Mouse (Mus musculus): ENCODE measurements at regions not wholly inside any gene's neighbourhood (a gene's known extent, or its start where the extent isn't known, plus 50 kb on each side); places are given as distances from the start of the nearest gene placed in this dataset.
A peak's percentile ranks its signal among the peaks of the same experiment; 100 is the strongest.

DNA sequence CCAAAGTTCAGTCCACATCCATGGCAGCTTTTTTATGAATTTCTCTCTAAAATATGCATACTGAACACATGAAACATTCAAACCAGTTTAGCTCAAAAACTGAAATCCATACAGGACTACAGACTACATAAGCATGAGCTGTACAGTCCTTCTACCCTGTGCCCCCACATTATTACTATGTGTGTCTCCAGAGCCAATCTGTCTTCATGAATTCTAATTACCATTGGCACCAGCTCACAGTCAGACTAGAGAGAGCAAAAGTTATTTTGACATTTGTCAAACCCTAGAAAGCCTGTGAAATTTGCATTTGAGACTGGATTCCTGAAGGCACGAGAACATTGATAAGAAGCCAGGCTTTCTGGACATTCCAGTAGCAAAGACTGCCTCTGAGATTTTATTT is 117.9 kb upstream of the Zfand5 start:
- Histone ChIP-seq H3K27ac (ENCODE audit: low read length) (no peak overlapping the region), H3K9ac (ENCODE audit: low read length) (no peak overlapping the region), H3K9me3 (replicated peaks; ENCODE audit: control insufficient read depth, low read length) (no peaks in the 10 kb centered on the region), H3K36me3 (ENCODE audit: control insufficient read depth, insufficient read depth) (no peaks in the 10 kb centered on the region), H3K4me2 (ENCODE audit: low read depth, low read length) (no peak overlapping the region), H3K4me3 (ENCODE audit: low read length) (no peak overlapping the region), H3K4me1 (ENCODE audit: control insufficient read depth, insufficient read depth, low read length) (0 out of 2 replicates have a peak, but pooled peaks cover 4% of the 10 kb centered on the region), H3K27me3 (ENCODE audit: control insufficient read depth, insufficient read depth, low read length) (no peaks in the 10 kb centered on the region)
- no peak for ATAC-seq (replicated peaks; ENCODE audit: extremely low read depth, insufficient read depth, low FRiP score)
- WGBS = 23% methylated on average over 1 of the region's 1 CpGs

DNA sequence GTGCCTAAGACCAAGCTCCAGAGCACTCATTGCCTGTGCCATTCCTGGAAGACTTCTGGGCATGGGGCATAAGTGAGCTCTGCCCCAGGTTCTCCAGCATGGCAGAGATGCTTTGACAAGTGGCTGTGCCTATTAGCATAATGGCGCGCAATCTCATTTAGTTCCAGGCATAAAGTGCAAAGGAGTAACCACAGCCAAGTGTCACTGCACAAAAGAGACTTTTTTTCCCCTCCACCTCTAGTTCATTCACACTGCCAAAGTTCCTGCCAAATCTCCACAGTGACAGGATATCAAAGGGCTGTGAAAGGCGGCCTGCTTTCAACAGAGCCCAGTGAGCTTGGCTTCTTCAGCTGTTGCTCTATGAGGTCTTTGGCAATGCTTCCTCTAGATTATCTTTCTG is 120.1 kb upstream of the Zfand5 start:
- H3K4me1 ChIP-seq (ENCODE audit: control insufficient read depth, insufficient read depth, low read length) = 0 out of 2 replicates have a peak, but pooled peaks cover 4% of the 10 kb centered on the region
- H3K4me2 ChIP-seq (ENCODE audit: low read depth, low read length) = no peak overlapping the region
- 43% methylated on average over 3 of the region's 3 CpGs for WGBS
- no peaks in the 10 kb centered on the region for H3K9me3 ChIP-seq (replicated peaks; ENCODE audit: control insufficient read depth, low read length)
- ATAC-seq (replicated peaks; ENCODE audit: extremely low read depth, insufficient read depth, low FRiP score) = peak; percentile 41; the same call in 1 of the 2 replicates
- no peak overlapping the region for H3K27ac ChIP-seq (ENCODE audit: low read length)
- no peak overlapping the region for H3K9ac ChIP-seq (ENCODE audit: low read length)
- no peak overlapping the region for H3K4me3 ChIP-seq (ENCODE audit: low read length)
- H3K27me3 ChIP-seq (ENCODE audit: control insufficient read depth, insufficient read depth, low read length) = no peaks in the 10 kb centered on the region
- no peaks in the 10 kb centered on the region for H3K36me3 ChIP-seq (ENCODE audit: control insufficient read depth, insufficient read depth)

DNA sequence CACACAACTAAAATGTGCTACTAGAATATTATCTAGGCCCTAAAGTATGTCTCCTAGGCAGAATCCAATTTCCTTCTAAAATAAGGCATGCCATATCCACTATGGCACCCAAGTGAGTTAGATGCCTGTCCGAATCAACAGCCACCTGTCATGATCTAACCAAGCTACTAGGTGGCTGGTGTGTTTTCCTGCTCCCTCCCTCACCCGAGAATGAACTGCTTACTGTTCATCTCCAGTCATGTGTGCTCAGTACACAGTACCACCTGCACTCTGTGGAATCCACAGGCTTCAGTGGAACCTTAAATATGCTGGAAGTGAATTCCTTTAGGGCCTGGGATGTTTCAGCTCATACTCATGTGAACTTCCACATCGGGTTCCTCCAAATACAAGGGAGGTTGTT is 121.2 kb upstream of the Zfand5 start:
- Histone ChIP-seq H3K4me3 (ENCODE audit: low read length) (no peak overlapping the region), H3K27me3 (ENCODE audit: control insufficient read depth, insufficient read depth, low read length) (no peaks in the 10 kb centered on the region), H3K4me1 (ENCODE audit: control insufficient read depth, insufficient read depth, low read length) (0 out of 2 replicates have a peak, but pooled peaks cover 4% of the 10 kb centered on the region), H3K9me3 (replicated peaks; ENCODE audit: control insufficient read depth, low read length) (no peaks in the 10 kb centered on the region), H3K36me3 (ENCODE audit: control insufficient read depth, insufficient read depth) (no peaks in the 10 kb centered on the region), H3K9ac (ENCODE audit: low read length) (no peak overlapping the region), H3K4me2 (ENCODE audit: low read depth, low read length) (no peak overlapping the region), H3K27ac (ENCODE audit: low read length) (no peak overlapping the region)
- WGBS = 72% methylated on average over 3 of the region's 3 CpGs
- ATAC-seq (replicated peaks; ENCODE audit: extremely low read depth, insufficient read depth, low FRiP score) = no peak

DNA sequence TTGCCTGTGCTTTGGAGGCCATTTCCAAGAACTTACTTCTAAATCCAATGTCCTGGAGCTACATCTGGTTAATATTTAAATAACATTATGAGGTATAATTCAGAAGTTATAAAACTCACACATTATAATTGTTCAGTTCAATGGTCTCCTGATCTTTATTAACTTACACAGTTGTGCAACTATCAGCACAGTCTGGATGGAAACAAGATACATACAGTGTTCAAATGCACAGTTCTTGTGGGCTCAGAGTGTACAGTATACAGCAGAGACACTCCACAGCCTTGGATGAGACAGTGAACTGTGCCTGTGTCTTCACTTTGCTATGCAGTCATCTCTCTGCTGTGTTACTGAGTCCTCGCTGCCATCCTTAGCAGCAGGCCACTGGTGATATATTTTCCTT is 121.8 kb upstream of the Zfand5 start:
- Histone ChIP-seq H3K36me3 (ENCODE audit: control insufficient read depth, insufficient read depth) (no peaks in the 10 kb centered on the region), H3K4me3 (ENCODE audit: low read length) (no peak overlapping the region), H3K27ac (ENCODE audit: low read length) (no peak overlapping the region), H3K4me1 (ENCODE audit: control insufficient read depth, insufficient read depth, low read length) (0 out of 2 replicates have a peak, but pooled peaks cover 4% of the 10 kb centered on the region), H3K27me3 (ENCODE audit: control insufficient read depth, insufficient read depth, low read length) (no peaks in the 10 kb centered on the region), H3K4me2 (ENCODE audit: low read depth, low read length) (no peak overlapping the region), H3K9ac (ENCODE audit: low read length) (no peak overlapping the region), H3K9me3 (replicated peaks; ENCODE audit: control insufficient read depth, low read length) (no peaks in the 10 kb centered on the region)
- ATAC-seq (replicated peaks; ENCODE audit: extremely low read depth, insufficient read depth, low FRiP score) = no peak
- 93% methylated on average over 1 of the region's 1 CpGs for WGBS

DNA sequence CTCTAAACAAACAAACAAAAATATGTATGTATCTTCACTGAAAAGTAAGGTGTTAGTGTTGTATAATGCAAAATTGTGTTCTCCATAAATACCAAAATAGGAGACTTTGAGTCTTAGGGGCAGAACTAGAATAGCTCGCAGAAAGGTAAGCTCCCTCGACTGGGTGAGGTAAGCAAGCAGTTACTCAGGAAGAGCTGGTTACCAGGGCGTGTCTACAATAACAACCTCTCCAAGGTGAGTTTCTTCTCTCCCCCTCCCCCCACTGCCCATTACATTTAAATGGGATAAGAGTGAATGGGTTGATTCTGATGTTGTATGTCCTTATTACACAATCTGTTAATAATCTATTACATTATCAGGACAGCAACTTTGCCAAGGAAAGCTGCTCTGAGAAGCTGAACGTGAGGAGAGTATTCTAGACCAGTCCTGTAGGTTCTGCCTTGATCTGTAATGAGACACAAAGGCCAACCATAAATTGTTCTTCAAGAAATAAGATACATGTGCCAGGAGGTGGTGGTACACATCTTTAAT is 125.2 kb upstream of the Zfand5 start:
- Histone ChIP-seq H3K4me3 (ENCODE audit: low read length) (no peak overlapping the region), H3K4me2 (ENCODE audit: low read depth, low read length) (no peak overlapping the region), H3K9me3 (replicated peaks; ENCODE audit: control insufficient read depth, low read length) (no peaks in the 10 kb centered on the region), H3K9ac (ENCODE audit: low read length) (no peak overlapping the region), H3K36me3 (ENCODE audit: control insufficient read depth, insufficient read depth) (no peaks in the 10 kb centered on the region), H3K4me1 (ENCODE audit: control insufficient read depth, insufficient read depth, low read length) (peaks cover 8% of the 10 kb centered on the region; the same call in 1 of the 2 replicates), H3K27ac (ENCODE audit: low read length) (no peak overlapping the region), H3K27me3 (ENCODE audit: control insufficient read depth, insufficient read depth, low read length) (no peaks in the 10 kb centered on the region)
- WGBS = 80% methylated on average over 4 of the region's 4 CpGs
- no peak for ATAC-seq (replicated peaks; ENCODE audit: extremely low read depth, insufficient read depth, low FRiP score)

DNA sequence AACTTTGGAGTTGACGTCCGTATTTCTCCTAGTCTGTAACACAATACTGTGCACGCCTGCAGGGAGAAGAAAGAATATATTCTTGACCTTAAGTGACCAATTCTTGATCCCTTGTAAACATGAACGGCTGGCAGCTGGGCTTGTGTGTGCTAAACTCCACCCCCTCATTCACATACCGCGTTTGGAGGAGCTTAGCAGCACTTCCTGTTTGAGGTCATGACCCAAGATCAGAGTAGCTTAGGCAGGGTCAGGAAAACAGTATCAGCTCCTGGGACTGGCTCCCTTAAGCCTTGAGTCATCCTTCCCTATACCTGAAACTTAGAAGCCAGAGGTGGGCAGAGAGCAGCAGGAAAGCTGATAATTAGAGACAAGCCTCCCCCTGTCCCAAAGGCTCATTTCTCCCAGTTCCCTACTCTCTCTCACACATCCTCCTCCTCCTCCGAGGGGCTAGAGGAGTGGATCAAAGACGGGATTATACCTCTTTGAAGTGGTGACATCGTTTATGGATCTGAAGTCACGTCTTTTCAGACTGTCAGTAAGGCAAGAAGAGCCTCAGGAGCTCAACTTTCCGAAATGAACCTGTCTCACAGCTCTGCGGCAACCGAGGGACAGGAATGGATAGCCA is 127.3 kb upstream of the Zfand5 start:
- no peak overlapping the region for H3K9ac ChIP-seq (ENCODE audit: low read length)
- peaks cover 6% of the 10 kb centered on the region; the same call in 1 of the 2 replicates for H3K4me1 ChIP-seq (ENCODE audit: control insufficient read depth, insufficient read depth, low read length)
- peak overlapping the region; percentile 47; the same call in 1 of the 2 replicates for H3K4me2 ChIP-seq (ENCODE audit: low read depth, low read length)
- no peak overlapping the region for H3K27ac ChIP-seq (ENCODE audit: low read length)
- H3K9me3 ChIP-seq (replicated peaks; ENCODE audit: control insufficient read depth, low read length) = no peaks in the 10 kb centered on the region
- H3K36me3 ChIP-seq (ENCODE audit: control insufficient read depth, insufficient read depth) = no peaks in the 10 kb centered on the region
- no peaks in the 10 kb centered on the region for H3K27me3 ChIP-seq (ENCODE audit: control insufficient read depth, insufficient read depth, low read length)
- 27% methylated on average over 13 of the region's 13 CpGs for WGBS
- peak; percentile 86 for ATAC-seq (replicated peaks; ENCODE audit: extremely low read depth, insufficient read depth, low FRiP score)
- peak overlapping the region; percentile 18 for H3K4me3 ChIP-seq (ENCODE audit: low read length)

DNA sequence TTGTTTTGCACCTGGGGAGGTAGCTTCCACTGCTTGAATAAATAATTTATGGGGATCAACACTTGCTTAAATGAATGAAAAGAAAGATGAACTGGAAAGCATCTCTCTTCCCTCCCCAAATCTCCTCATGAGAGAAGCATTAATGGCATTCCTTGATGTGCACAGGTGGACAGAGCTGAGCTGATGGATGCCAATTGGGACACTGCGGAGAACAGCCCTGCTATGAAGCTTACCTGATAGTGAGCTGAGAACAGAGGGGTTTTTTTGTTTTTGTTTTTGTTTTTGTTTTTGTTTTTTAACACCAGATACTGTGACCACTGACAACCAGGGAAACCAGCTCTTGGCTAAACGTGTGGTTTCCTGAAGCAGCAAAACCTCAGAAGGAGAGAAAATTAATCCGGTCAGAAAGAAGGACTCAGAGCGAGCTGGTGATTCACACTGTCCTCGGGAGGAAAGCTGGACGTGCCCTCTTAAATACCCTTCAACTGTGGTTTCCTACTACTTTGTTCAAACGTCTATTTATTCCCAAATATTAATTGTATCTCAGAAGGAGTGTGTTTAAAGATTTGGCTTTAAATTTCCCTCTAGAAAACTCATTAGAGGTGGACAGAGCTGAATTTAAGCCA is 128.0 kb upstream of the Zfand5 start:
- WGBS = 41% methylated on average over 7 of the region's 7 CpGs
- H3K27ac ChIP-seq (ENCODE audit: low read length) = no peak overlapping the region
- H3K4me3 ChIP-seq (ENCODE audit: low read length) = no peak overlapping the region; the same call in 1 of the 2 replicates
- peak overlapping the region; percentile 47; the same call in 1 of the 2 replicates for H3K4me2 ChIP-seq (ENCODE audit: low read depth, low read length)
- H3K4me1 ChIP-seq (ENCODE audit: control insufficient read depth, insufficient read depth, low read length) = peaks cover 6% of the 10 kb centered on the region; the same call in 1 of the 2 replicates
- ATAC-seq (replicated peaks; ENCODE audit: extremely low read depth, insufficient read depth, low FRiP score) = no peak
- no peaks in the 10 kb centered on the region for H3K27me3 ChIP-seq (ENCODE audit: control insufficient read depth, insufficient read depth, low read length)
- no peaks in the 10 kb centered on the region for H3K9me3 ChIP-seq (replicated peaks; ENCODE audit: control insufficient read depth, low read length)
- no peaks in the 10 kb centered on the region for H3K36me3 ChIP-seq (ENCODE audit: control insufficient read depth, insufficient read depth)
- H3K9ac ChIP-seq (ENCODE audit: low read length) = no peak overlapping the region

DNA sequence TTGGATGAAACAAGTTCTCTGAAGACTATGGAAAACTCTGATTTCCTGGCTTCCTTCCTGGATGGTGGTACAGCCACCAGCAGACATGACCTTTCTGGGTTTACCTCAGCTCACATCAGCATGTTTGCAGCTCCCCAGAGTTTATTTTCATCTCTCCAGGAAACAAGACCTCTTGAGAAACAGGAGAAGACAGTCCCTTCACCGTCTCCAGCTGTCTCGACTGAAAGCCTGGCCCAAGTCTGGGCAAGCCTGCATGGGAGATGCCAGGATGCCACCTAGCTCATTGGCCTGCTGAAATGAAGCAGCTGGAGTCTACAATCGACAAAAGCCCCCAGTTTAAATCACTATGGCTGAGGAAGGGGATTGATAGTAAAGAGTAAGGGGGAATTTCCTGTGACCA is 131.6 kb upstream of the Zfand5 start:
- Histone ChIP-seq H3K9ac (ENCODE audit: low read length) (no peak overlapping the region), H3K27ac (ENCODE audit: low read length) (no peak overlapping the region), H3K4me1 (ENCODE audit: control insufficient read depth, insufficient read depth, low read length) (peaks cover 6% of the 10 kb centered on the region; the same call in 1 of the 2 replicates), H3K36me3 (ENCODE audit: control insufficient read depth, insufficient read depth) (no peaks in the 10 kb centered on the region), H3K9me3 (replicated peaks; ENCODE audit: control insufficient read depth, low read length) (no peaks in the 10 kb centered on the region), H3K4me3 (ENCODE audit: low read length) (no peak overlapping the region), H3K4me2 (ENCODE audit: low read depth, low read length) (no peak overlapping the region), H3K27me3 (ENCODE audit: control insufficient read depth, insufficient read depth, low read length) (no peaks in the 10 kb centered on the region)
- WGBS = 37% methylated on average over 3 of the region's 3 CpGs
- ATAC-seq (replicated peaks; ENCODE audit: extremely low read depth, insufficient read depth, low FRiP score) = no peak

DNA sequence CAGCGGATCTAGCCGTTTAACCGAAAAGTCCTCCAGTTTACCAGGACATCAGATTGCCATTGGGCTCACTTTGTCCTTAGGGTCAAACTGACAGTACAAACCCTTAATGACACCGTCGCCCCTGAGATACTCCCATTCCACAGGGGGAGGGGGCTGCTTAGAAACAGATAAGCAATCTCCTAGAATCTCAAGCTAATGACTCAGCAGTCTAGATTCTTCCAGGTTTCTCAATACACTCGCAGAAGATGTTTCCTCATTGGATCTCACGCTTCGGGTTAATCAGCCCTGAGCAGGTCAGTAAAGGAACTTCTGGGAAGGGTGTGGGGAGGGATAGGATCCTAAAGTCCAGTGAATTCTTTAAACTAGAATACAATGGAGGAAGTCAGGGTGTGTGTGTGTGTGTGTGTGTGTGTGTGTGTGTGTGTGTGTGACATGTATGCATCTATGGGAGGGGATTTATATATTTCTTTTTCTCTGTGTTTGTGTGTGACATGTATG is 133.0 kb upstream of the Zfand5 start:
- H3K27ac ChIP-seq (ENCODE audit: low read length) = no peak overlapping the region
- H3K4me3 ChIP-seq (ENCODE audit: low read length) = no peak overlapping the region
- 72% methylated on average over 8 of the region's 8 CpGs for WGBS
- ATAC-seq (replicated peaks; ENCODE audit: extremely low read depth, insufficient read depth, low FRiP score) = no peak
- no peak overlapping the region for H3K9ac ChIP-seq (ENCODE audit: low read length)
- H3K27me3 ChIP-seq (ENCODE audit: control insufficient read depth, insufficient read depth, low read length) = no peaks in the 10 kb centered on the region
- H3K4me1 ChIP-seq (ENCODE audit: control insufficient read depth, insufficient read depth, low read length) = peaks cover under 1% of the 10 kb centered on the region; the same call in 1 of the 2 replicates
- H3K9me3 ChIP-seq (replicated peaks; ENCODE audit: control insufficient read depth, low read length) = no peaks in the 10 kb centered on the region
- no peaks in the 10 kb centered on the region for H3K36me3 ChIP-seq (ENCODE audit: control insufficient read depth, insufficient read depth)
- no peak overlapping the region for H3K4me2 ChIP-seq (ENCODE audit: low read depth, low read length)
